Mouse (Mus musculus): ENCODE measurements around the gene Nbl1.

The Nbl1 gene

GRCm38 (mm10) chr4:139092356-139093195, at the start of gene Nbl1:
Nbl1 (minus strand) TSS chr4:139092993.
- DNase-seq: peak; percentile 80

GRCm38 (mm10) chr4:139141785-139142184, 49.0 kb upstream of the Nbl1 start:
- no peak for DNase-seq

GRCm38 (mm10) chr4:139140267-139140666, 47.5 kb upstream of the Nbl1 start:
- DNase-seq: no peak

DNA sequence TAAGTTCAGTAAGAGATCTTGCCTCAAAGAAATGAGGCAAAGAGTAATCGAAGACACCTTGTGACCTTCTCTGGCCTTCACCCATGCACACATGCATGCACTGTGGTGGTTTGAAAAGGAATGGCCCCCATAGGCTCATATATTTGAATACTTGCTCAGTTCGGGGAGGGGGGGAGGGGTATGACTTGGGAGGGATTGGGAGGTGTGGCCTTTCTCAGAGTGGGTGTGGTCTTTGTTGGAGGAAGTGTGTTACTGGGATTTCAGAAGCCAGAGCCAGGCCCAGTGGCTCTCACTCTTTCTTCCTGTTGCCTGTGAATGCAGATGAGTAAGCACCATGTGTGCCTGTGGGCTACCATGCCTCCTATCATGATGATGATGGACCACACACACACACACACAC, 43.2 kb upstream of the Nbl1 start:
- no peak for DNase-seq

GRCm38 (mm10) chr4:139133109-139133508, 40.3 kb upstream of the Nbl1 start:
- DNase-seq: no peak

DNA sequence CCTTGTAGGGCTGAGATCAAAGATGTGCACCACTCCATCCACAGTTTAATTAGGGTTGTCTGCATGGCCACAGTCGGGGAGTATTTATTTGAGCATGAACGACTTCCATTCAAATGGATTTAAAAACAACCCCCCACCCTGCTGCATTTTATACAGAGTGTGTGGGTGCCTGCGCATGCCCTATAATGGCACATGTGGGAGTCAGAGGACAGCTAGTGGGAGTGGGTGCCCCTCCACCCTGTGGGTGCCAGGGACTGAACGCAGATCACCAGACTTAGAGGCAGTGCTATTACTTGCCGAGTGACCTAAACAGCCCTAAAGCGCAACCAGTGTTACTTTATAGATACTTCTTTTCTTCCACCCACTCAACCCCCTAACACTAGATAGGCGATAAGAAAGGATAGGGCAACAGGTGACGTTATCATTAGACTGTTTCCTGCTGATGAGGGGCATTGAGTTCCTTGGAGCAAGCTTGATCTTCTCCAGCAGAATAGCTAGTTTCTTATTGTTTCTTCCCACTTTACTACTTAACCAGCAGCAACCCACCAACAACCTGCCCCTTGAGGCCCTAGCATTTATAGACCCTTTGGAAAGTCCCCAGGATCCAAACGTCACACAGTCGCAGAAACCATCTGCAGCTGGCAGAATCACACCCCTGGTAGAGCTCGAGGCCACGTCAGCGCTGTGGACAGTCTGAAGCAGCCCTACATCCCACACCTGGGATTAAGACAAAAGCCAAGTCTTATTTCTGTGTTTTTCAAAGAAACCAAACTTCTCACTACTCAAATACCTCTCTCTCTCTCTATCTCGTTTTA, 39.3 kb upstream of the Nbl1 start:
- DNase-seq: no peak

DNA sequence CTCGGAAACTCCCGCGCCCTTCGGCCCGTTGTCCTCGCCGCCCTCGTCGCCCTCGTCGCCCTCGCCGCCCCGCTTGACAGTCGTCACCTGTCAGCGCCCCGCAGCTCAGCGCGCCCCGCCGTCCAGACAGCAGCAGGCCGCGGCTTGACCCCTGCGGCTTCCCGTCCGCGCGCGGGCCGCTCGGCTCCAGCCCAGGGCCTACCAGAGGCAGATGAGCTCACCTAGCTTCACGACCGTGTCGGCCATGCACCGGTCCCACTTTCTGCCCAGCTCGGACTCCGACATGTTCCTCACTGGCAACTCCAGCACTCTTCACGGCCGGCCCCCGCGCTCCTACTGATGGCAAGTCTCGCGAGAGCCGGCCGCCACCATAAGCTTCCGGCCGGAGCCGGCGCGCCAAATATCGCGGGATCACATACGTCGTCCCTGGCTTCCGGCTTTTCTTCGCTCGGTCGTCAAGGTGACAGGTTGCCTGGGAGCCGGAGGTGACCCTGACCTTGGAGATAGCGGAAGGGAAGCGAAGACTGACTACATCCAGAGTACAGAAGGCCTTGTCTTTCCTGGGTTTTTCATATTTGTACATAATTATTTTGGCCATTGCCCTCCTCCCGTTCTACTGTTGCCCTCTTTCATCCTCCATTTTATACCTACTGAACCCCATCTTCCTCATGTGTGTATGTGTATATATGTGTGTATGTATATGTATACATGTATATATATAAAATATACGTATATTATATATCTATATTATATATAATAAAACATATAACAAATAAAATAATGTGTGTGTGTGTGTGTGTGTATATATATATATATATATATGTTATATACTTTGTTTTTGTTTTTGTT, 38.1 kb upstream of the Nbl1 start, which contains the start of gene Minos1:
Gene Minos1, minus strand, starts transcription at position 413 of the 849 bp plus-strand sequence.
- DNase-seq: peak; percentile 98

DNA sequence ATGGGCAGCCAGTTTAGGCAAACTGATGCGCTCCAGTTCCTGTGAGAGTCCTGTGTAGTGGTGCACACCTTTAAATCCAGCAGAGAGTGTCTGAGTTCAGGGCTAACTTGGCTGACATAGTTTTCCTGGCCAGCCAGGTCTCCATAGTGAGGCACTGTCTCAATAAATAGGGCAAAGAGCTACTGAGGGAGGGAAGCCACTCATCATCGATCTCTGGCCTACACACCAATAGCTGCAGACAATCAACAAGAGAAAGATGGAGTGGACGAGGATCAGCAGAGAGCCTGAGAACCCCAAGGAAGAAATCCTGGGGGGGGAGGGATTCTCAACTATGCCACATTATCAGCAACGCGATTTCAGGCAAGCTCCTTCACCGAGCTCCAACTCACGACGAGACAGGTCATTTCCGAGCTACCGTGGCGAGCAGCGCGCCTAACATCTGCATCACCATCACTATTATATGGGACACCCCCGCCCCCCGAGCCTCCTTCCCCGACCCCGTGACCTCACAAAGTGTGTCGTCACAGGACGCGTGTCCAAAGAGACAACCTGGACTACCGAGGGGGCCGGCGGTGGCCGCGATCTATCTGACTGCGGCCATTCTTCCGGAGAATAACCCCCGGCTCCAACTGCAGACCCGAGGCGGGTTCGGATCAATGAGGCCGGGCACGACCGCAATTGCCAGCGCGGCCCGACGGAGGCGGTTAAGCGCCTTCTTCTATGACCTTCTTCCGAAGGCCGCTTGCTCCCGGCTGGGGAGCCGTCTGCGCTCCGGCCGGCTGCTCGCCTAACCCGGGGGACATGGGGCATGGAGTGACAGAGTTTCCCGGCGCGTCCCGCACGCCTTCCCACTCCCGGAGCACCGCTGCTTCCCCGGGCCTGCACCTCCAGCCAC, 37.3 kb upstream of the Nbl1 start:
- peak; percentile 26 for DNase-seq

- no peak for DNase-seq
Measured at GRCm38 (mm10) chr4:139126475-139126874, 33.7 kb upstream of the Nbl1 start.

DNA sequence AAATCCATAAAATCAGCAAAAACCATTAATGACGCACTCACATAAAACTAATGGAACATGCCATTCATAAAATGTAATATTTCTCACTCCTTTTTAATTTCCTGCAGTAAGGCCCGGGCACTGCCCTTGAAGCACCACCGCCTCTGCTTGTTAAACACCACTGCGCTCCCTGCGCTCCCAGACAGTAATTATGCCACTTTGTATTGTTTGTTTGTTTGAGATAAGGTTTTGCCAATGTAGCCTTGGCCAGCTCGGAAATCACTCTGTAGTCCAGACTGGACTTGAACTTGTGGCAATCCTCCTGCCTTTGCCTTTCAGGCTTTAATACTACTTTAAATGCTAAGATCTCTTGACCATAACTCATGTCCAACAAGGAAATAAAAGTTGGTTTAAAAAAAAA, 32.1 kb upstream of the Nbl1 start:
- no peak for DNase-seq

- DNase-seq: no peak
Measured at GRCm38 (mm10) chr4:139122557-139122956, 29.8 kb upstream of the Nbl1 start.

DNA sequence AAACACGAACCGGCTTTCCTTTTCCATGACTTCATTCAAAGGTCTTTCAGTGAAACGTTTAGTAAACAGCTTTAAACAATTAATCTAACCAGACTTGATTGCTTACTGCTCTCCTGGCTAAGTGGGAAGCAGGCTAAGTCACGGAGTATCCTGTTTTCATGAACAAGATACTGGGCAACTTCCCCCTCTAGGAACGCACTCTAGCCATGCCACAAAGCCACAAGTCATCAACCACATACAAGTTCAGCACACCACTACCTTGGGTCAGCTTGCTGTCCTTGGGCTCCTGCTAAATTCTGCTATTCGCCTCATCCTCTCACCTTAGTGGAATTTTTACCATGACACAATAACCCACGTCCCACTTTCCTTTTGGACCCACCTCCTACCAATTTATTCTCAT, 28.2 kb upstream of the Nbl1 start:
- DNase-seq: no peak

GRCm38 (mm10) chr4:139120281-139120814, 27.6 kb upstream of the Nbl1 start:
- no peak for DNase-seq

- no peak for DNase-seq
Measured at GRCm38 (mm10) chr4:139116356-139117063, 23.7 kb upstream of the Nbl1 start.

GRCm38 (mm10) chr4:139115721-139116120, 22.9 kb upstream of the Nbl1 start:
- DNase-seq: no peak

DNA sequence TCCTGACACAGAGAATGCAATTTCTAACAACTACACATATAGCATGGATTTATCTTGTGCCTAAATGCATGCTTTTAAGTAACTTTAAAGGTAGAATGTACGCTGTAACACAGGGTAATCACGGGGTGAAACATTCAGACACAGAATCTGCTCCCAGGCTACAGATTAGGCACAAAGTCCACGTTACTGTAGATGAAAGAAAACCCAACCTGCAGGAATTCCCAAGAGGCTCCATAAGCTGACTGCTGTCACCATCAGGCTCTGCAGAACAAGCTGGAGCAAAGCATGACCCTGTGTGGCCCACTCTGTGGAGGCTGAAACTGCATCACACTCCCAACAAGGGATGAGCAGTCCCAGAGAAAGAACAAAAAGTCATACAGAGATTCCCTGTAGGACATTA, 19.7 kb upstream of the Nbl1 start:
- no peak for DNase-seq

GRCm38 (mm10) chr4:139111421-139111820, 18.6 kb upstream of the Nbl1 start:
- no peak for DNase-seq

GRCm38 (mm10) chr4:139110858-139111257, 18.1 kb upstream of the Nbl1 start:
- no peak for DNase-seq

- DNase-seq: no peak
Measured at GRCm38 (mm10) chr4:139105453-139105852, 12.7 kb upstream of the Nbl1 start.

DNA sequence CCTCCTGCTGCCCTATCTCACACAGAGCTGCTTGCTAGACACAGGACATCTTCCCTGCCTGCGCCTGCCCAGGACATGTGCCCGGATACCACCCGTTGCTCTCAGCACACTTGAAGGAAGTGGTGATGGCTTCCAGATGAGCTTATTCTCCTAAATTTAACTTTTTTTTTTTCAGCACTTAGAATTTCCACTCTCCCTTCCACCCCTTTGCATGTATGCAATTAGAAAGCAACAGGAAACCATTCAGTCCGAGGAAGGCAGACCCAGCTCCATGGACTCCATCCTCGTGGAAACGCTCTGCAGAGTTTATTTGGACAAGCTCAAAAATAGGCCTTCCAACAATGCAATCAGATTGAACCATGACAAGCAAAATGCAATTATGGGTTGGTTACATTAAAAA, 8.8 kb upstream of the Nbl1 start:
- no peak for DNase-seq

GRCm38 (mm10) chr4:139100326-139100725, 7.5 kb upstream of the Nbl1 start:
- no peak for DNase-seq
